Mouse (Mus musculus) heart, embryonic 11.5 days (tissue): ENCODE measurements at regions not wholly inside any gene's neighbourhood (a gene's known extent, or its start where the extent isn't known, plus 50 kb on each side); places are given as distances from the start of the nearest gene placed in this dataset.

Source experiments
- ATAC-seq: fragments of 200-750 bp; cut with Nextera tagmentation; replicated peaks from 2 replicates; pipeline ENCODE4 v1.8.0; 2017; ENCODE audit warnings: moderate library complexity; ENCODE audit not compliant: insufficient number of reproducible peaks, low FRiP score, low TSS enrichment
- H3K27ac ChIP-seq: fragments of 300-500 bp; sonication (generic); 2 replicates; pipeline ENCODE4 v1.5.1; 2014; ENCODE audit warnings: mild to moderate bottlenecking, low read depth, low read length
- H3K27me3 ChIP-seq: fragments of 300-500 bp; sonication (generic); 2 replicates; pipeline ENCODE4 v1.6.1; 2014; ENCODE audit warnings: mild to moderate bottlenecking, low read length, mixed read lengths; ENCODE audit not compliant: control insufficient read depth, insufficient read depth
- H3K36me3 ChIP-seq: fragments of 300-500 bp; sonication (generic); 2 replicates; pipeline ENCODE4 v1.6.1; 2014; ENCODE audit warnings: mild to moderate bottlenecking, low read length, moderate library complexity, mixed read lengths; ENCODE audit not compliant: control insufficient read depth, insufficient read depth
- H3K4me1 ChIP-seq: fragments of 300-500 bp; sonication (generic); 2 replicates; pipeline ENCODE4 v1.6.1; 2014; ENCODE audit warnings: low read length; ENCODE audit not compliant: control insufficient read depth, insufficient read depth
- H3K4me2 ChIP-seq: fragments of 300-500 bp; sonication (generic); 2 replicates; pipeline ENCODE4 v1.6.1; 2014; ENCODE audit warnings: mild to moderate bottlenecking, moderate library complexity
- H3K4me3 ChIP-seq: fragments of 300-500 bp; sonication (generic); 2 replicates; pipeline ENCODE4 v1.5.1; 2014; ENCODE audit warnings: low read depth, low read length
- H3K9ac ChIP-seq: fragments of 300-500 bp; sonication (generic); 2 replicates; pipeline ENCODE4 v1.6.1; 2014; ENCODE audit warnings: mild to moderate bottlenecking, low read depth, low read length, moderate library complexity
- H3K9me3 ChIP-seq: fragments of 300-500 bp; sonication (generic); replicated peaks from 2 replicates; pipeline ENCODE4 v1.6.1; 2016; ENCODE audit warnings: low read length; ENCODE audit not compliant: control insufficient read depth

GRCm38 (mm10) chr12:118351421-118351820, 50.2 kb upstream of the Sp4 start:
- ATAC-seq, result no peak
- no peak overlapping the region for H3K4me2 ChIP-seq
- no peaks in the 10 kb centered on the region for H3K27me3 ChIP-seq
- no peaks in the 10 kb centered on the region for H3K36me3 ChIP-seq
- H3K4me1 ChIP-seq, result no peaks in the 10 kb centered on the region
- no peaks in the 10 kb centered on the region for H3K9me3 ChIP-seq
- H3K27ac ChIP-seq, result no peak overlapping the region
- no peak overlapping the region for H3K4me3 ChIP-seq
- H3K9ac ChIP-seq, result no peak overlapping the region
